ENCODE assay signal across 10 mouse cellular contexts in the genomic region with DNA sequence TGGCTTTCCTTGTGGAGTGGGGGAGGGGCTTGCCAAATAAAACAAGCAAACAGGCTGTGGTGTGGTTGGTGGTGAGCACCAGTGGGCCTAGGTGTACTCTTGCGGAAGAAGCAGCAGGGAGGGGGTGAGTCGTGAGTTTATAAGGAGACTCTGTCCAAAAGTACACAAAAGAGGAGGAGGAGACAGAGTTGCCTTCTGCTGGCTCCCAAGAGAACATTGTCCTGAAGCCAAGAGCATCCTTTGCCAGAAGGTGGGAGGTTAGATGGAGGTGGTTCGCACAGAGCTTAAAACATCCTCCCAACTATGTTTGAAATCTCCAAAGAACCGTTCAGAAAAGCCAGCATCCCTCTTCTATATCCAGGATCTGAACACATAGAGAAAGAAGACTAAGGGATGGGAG. TPM values are rescaled to one million over a fixed set of nuclear protein-coding genes. Genes with fewer than 3 reads are reported as not detected.
A peak's percentile ranks its signal among the peaks of the same experiment; 100 is the strongest.
DNase-seq lines count a peak whose midpoint lies in the region; ATAC-seq and TF ChIP-seq lines count a peak whose summit lies in the region.
"Had no signal": no experiment of that assay in that cellular context is flagged by ENCODE, and none has a peak within 500 bp of the region (broad histone marks: within the 10 kb centered on the region; RNA-seq: fewer than 3 reads in every experiment).

No protein-coding gene starts in this region.

- DNase-seq in gastrocnemius, adult 2 months = peak; percentile 36
- no peak for DNase-seq in gastrocnemius, postnatal 36 days
- no peak for DNase-seq in lung, postnatal 36 days
- peak; percentile 79 to 82 for DNase-seq in frontal cortex, postnatal 36 days (ENCODE audit: low spot score in 2 of 2)
- DNase-seq in MN1 (ENCODE audit: low spot score) = no peak
- no peak for DNase-seq in urinary bladder, postnatal 10 days (ENCODE audit: low spot score)
- DNase-seq: cerebellum, adult 11 months had no signal

- H3K4me2 ChIP-seq in lung, embryonic 15.5 days = no peak overlapping the region
- H3K4me2 ChIP-seq in limb, embryonic 15.5 days = no peak overlapping the region

- 71% methylated on average over 4 of the region's 4 CpGs for WGBS in lung, embryonic 15.5 days
- WGBS in limb, embryonic 15.5 days = 59% methylated on average over 4 of the region's 4 CpGs

- ATAC-seq in lung, embryonic 15.5 days (ENCODE audit: borderline replicate concordance, extremely low read depth, low FRiP score, low TSS enrichment) = no peak
- no peak for ATAC-seq in limb, embryonic 15.5 days (ENCODE audit: insufficient number of reproducible peaks, low FRiP score, low TSS enrichment, low read depth)

- intact Hi-C loops in gastrocnemius, adult 2 months (cut with DNase I) = loop anchor here (2.0 kb wide), 2 partner anchors 28 to 38 kb away; no protein-coding TSS in a partner anchor
- intact Hi-C loops in gastrocnemius, postnatal 36 days (cut with DNase I) = loop anchor here (5.0 kb wide), 1 partner anchor 41 kb away; a partner anchor contains a TSS

- no peaks in the 10 kb centered on the region for H3K9me3 ChIP-seq in lung, embryonic 15.5 days
- no peaks in the 10 kb centered on the region for H3K9me3 ChIP-seq in limb, embryonic 15.5 days

- H3K36me3 ChIP-seq in lung, embryonic 15.5 days = no peaks in the 10 kb centered on the region
- H3K36me3 ChIP-seq in limb, embryonic 15.5 days = no peaks in the 10 kb centered on the region

- peak overlapping the region; percentile 93 for H3K27ac ChIP-seq in gastrocnemius, adult 2 months
- H3K27ac ChIP-seq in lung, embryonic 15.5 days = peak overlapping the region; percentile 93; the same call in 1 of the 2 replicates
- H3K27ac ChIP-seq in limb, embryonic 15.5 days = peak overlapping the region; percentile 92

- H3K4me1 ChIP-seq in lung, embryonic 15.5 days = peaks cover 35% of the 10 kb centered on the region
- H3K4me1 ChIP-seq in limb, embryonic 15.5 days = peaks cover 34% of the 10 kb centered on the region

- TF ChIP-seq CTCF in gastrocnemius, adult 2 months (IDR thresholded peaks at IDR 0.05) = no peak

- H3K27me3 ChIP-seq in lung, embryonic 15.5 days = no peaks in the 10 kb centered on the region
- H3K27me3 ChIP-seq in limb, embryonic 15.5 days = no peaks in the 10 kb centered on the region

- H3K9ac ChIP-seq in lung, embryonic 15.5 days = no peak overlapping the region
- no peak overlapping the region for H3K9ac ChIP-seq in limb, embryonic 15.5 days

- H3K4me3 ChIP-seq in gastrocnemius, adult 2 months = no peak overlapping the region
- H3K4me3 ChIP-seq in lung, embryonic 15.5 days = no peak overlapping the region
- no peak overlapping the region for H3K4me3 ChIP-seq in limb, embryonic 15.5 days

RNA-seq across cellular contexts. Expression of a gene that starts 40.2 kb away (rescaled TPM):
- 10 to 100 TPM; 47.2 to 49.5 TPM for total RNA-seq in gastrocnemius, adult 2 months (2021)
- 10 to 100 TPM; 47.5 to 68.0 TPM for total RNA-seq in gastrocnemius, postnatal 36 days (2021)
- 73.3 and 81.9 TPM in 2 replicates for polyA plus RNA-seq in lung, embryonic 15.5 days (2015; fragmentation: Nextera tagmentation; extraction: Ambion mirVana)
- 127 and 128 TPM in 2 replicates for polyA plus RNA-seq in limb, embryonic 15.5 days (2015; fragmentation: Nextera tagmentation; extraction: Ambion mirVana)

RNA-seq across cellular contexts. Expression of a gene that starts 51.1 kb away (rescaled TPM):
- total RNA-seq in gastrocnemius, adult 2 months (2021) = not detected
- total RNA-seq in gastrocnemius, postnatal 36 days (2021) = not detected
- 0.15 and 0.33 TPM in 2 replicates for polyA plus RNA-seq in lung, embryonic 15.5 days (2015; fragmentation: Nextera tagmentation; extraction: Ambion mirVana)
- not detected in 2 replicates for polyA plus RNA-seq in limb, embryonic 15.5 days (2015; fragmentation: Nextera tagmentation; extraction: Ambion mirVana)
- total RNA-seq: neutrophil, adult 5-6 weeks had no signal

Comparison
In these comparisons a context has a peak if more than half of its experiments do, and no peak if none do; other contexts are left out.
1. DNase-seq: peak in gastrocnemius, adult 2 months (single experiment) and frontal cortex, postnatal 36 days (2 of 2); none in gastrocnemius, postnatal 36 days (0 of 2), lung, postnatal 36 days (single experiment), MN1 (single experiment) and urinary bladder, postnatal 10 days (single experiment).
2. Peak in every context shown above with its lines, with median percentiles within 50 percentile points of each other: H3K27ac ChIP-seq.